Mouse (Mus musculus) urinary bladder, postnatal 36 days (tissue): ENCODE measurements around the gene Mc1r.
"Not testable (repeated sequence)": the region's sequence is repeated elsewhere in the genome, so short reads cannot be mapped to it uniquely, and the experiment has no call there.

Experiments used
- DNase-seq, 2 experiments: peaks; one replicate each; pipeline ENCODE4 v3.0.0; 2022; ENCODE audit warnings: low spot score in 2 of 2, mixed read lengths in 1 of 2

Mc1r gene

DNA sequence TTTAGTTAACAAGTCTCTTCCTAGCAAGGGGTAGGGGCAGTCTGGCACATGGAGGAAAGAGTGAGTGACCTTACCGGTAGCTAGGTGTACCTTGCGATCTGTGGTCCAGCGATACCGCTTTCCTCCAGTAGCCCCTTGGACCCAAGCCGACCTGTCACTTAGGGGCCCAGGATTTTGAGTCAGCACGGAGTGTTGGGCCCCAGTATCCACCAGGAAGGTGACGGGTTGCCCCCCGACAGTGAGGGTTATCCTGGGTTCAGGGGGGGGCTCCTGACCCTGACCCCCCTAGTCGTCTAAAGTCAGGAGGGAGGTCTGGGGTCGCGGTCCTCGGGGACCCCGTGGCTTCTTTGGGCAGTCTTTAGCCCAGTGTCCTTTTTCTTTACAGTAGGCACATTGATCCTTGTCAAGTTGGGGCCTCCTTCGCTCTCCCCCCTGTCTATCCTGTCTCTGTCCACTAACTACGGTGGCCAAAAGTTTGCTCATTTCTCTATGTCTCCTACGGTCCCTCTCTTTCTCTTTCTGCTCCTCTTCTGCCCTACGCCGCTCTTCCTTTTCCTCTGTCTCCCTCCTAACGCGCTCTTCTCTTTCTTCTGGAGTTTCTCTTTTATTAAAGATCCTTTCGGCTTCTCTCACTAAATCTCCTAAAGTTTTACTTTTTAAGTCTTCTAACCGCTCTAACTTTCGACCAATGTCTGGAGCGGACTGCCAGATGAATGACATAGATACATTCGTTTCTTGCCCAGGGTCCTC, 24.9 kb downstream of the Mc1r start:
- no peak for DNase-seq

DNA sequence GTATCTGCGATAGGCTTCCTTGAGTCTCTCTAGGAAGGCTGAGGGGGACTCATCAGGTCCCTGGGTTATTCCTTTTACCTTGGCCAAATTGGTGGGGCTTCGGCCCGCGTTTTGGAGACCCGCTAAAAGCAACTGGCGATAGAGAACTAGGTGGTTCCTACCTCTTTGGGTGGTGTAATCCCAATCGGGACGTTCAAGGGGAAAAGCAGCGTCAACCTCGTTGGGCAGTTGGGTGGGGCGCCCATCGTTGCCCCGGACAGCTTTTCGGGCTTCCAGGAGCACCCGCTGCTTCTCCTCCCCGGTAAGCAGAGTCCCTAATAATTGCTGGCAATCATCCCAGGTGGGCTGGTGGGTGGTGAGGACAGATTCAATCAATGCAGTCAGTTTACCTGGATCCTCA, 25.5 kb downstream of the Mc1r start:
- DNase-seq = no peak

DNA sequence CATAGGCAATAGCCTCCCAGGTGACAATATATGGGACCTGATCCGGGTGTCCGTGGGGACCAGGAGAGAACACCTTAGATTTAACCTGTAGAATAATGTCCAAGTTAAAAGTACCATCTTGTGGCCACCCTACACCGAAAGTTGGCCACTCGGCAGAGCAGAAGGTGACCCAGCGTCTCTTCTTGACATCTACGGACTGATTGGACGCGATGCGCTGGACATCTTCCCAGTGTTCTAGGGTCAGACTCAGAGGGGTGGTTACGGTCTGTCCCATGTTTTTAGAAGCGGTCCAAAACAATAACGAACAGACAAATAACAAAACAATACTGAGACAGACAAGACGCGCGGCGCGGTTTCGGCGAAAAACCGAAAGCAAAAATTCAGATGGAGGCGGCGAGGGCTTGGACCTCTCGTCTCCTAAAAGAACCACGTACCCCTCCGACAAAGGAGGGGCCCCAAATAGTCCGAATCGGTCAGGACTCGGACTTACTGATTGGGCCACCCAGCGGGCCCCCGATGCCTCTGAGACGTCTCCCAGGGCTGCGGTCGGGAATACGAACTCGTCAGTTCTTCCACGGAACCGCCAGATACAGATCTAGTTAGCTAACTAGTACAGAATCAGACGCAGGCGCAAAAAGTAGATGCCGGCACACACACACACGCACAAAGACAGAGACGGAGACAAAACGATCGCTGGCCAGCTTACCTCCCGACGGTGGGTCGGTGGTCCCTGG, 26.5 kb downstream of the Mc1r start:
- not testable (repeated sequence) for DNase-seq

- DNase-seq = no peak
Measured at GRCm38 (mm10) chr8:123441788-123442187, 34.9 kb downstream of the Mc1r start.

- DNase-seq = no peak
Measured at GRCm38 (mm10) chr8:123442351-123442750, 35.4 kb downstream of the Mc1r start.

GRCm38 (mm10) chr8:123442871-123443575, 36.1 kb downstream of the Mc1r start:
- DNase-seq = peak; percentile 92

- no peak for DNase-seq
Measured at GRCm38 (mm10) chr8:123443576-123443921, 36.6 kb downstream of the Mc1r start.

- DNase-seq = no peak
Measured at GRCm38 (mm10) chr8:123444131-123444530, 37.2 kb downstream of the Mc1r start.

GRCm38 (mm10) chr8:123445981-123446380, 39.1 kb downstream of the Mc1r start:
- no peak for DNase-seq

- no peak for DNase-seq
Measured at GRCm38 (mm10) chr8:123446799-123447198, 39.9 kb downstream of the Mc1r start.

DNA sequence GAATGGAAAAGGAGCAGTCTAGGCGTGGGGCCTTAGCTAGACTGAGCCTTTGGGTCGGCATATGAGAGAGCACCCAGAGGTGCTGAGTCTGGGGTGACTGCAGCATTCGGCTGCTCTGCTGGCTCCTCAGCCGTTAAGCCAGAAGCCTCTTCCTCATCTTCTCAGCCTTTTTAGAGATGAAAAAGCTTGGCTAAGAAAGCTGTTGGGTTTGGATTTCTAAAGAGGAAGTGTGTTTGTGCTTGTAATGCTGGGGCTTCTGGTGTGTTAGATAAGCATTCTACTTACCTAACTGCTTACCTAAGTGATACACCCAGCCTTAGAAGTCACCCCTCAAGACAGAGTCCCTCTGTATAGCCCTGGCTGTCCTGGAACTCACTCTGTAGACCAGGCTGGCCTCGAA, 43.9 kb downstream of the Mc1r start:
- DNase-seq = no peak

DNA sequence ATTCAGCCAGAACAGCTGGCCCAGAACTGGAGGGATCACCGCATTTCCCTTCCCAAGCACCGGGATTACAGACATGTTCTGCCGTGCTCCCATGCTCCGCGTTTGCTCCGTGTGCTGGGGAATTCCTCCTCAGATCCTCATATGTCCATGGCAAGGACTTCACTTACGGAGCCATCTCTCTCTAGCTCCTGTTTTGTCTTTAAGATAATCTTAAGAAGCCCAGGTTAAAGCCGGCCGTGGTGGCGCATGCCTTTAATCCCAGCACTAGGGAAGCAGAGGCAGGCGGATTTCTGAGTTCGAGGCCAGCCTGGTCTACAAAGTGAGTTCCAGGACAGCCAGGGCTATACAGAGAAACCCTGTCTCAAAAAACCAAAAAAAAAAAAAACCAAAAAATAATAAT, 44.8 kb downstream of the Mc1r start:
- DNase-seq = not testable (repeated sequence)

DNA sequence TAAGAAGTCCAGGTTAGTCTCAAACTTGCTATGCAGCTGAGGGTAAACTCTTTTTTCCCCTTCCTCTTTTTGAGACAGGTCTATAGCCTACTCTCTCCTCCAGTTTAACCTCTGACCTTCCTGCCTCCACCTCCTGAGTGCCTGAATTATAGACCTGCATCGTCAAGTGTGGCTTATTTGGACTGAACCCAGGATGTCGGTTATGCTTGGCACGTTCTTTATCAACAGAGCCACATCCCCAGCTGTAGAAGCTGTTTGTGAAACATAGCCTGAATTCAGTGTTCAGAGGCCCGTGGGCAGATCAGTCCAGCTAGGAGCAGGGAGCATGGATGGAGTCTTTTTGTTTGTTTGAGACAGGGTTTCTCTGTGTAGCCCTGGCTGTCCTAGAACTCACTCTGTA, 45.2 kb downstream of the Mc1r start:
- no peak for DNase-seq

DNA sequence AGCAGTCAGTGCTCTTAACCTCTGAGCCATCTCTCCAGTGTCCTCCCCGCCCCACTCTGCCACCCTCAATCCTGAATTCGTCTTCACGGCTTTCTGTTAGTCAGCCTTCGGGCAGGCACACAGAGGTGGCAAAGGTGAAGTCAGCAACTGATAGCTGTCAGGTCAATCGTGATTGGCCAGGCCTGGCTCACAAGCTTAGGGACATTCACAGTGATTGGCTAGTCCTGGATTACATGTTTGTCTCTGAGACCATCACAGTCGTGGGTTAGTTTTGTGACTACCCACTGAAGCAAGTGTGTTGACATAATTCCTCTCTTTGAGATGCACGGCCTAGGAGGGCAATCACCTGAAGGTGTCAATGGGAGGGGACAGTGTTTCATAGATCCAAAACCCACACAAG, 46.4 kb downstream of the Mc1r start:
- DNase-seq = no peak

GRCm38 (mm10) chr8:123453951-123454350, 47.0 kb downstream of the Mc1r start:
- no peak for DNase-seq

GRCm38 (mm10) chr8:123454559-123454958, 47.7 kb downstream of the Mc1r start:
- DNase-seq = no peak
